Mouse (Mus musculus): ENCODE data around the gene Rbm3. TPM values are rescaled to one million over a fixed set of nuclear protein-coding genes. Genes with fewer than 3 reads are reported as not detected.
A peak's percentile ranks its signal among the peaks of the same experiment; 100 is the strongest.

The Rbm3 gene
- total and polyA plus RNA-seq, 2 experiments: 24.3 to 67.0 TPM

DNA sequence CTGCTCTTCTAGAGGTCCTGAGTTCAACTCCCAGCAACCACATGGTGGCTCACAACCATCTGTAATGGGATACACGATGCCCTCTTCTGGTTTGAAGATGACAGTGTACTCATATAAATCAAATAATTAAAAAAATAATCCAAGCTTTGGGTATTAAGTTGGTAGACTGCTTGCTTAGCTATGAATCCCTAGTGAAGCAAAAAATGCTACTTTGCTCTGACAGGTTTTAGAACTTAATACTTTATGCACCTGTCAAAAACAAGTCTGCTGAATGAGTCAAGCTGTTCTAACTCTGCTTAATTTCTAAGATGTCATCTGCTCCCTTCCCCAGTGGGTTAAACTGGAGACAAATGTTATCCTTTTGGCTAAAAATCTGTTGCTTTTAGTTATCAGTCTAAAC lies 6.2 kb downstream of the Rbm3 start:
- TF ChIP-seq POLR2A (IDR thresholded peaks at IDR 0.05; ENCODE audit: extremely low read depth, insufficient read depth, low read length) (no peak), CTCF (IDR thresholded peaks at IDR 0.05; ENCODE audit: low read depth, low read length) (no peak)
- peaks cover 34% of the 10 kb centered on the region for H3K36me3 ChIP-seq (ENCODE audit: control insufficient read depth, insufficient read depth, low read length)
- no peak overlapping the region for H3K4me3 ChIP-seq (ENCODE audit: insufficient read depth, low read depth, low read length)
- 42% methylated on average over 1 of the region's 1 CpGs for WGBS
- no peak overlapping the region for H3K9ac ChIP-seq (ENCODE audit: low read depth, low read length)
- H3K27ac ChIP-seq (replicated peaks; ENCODE audit: insufficient read depth, low read depth, low read length): no peak overlapping the region
- 0 out of 2 replicates have a peak, but pooled peaks cover 3% of the 10 kb centered on the region for H3K79me2 ChIP-seq (ENCODE audit: control insufficient read depth, insufficient read depth, low read length)
- no peak for DNase-seq (ENCODE audit: extremely low read depth, low read depth, low spot score)
- H3K27me3 ChIP-seq (ENCODE audit: control insufficient read depth, insufficient read depth, low read length): no peaks in the 10 kb centered on the region
- H3K4me1 ChIP-seq (ENCODE audit: control insufficient read depth, insufficient read depth, low read length): peaks cover 3% of the 10 kb centered on the region; the same call in 1 of the 2 replicates

DNA sequence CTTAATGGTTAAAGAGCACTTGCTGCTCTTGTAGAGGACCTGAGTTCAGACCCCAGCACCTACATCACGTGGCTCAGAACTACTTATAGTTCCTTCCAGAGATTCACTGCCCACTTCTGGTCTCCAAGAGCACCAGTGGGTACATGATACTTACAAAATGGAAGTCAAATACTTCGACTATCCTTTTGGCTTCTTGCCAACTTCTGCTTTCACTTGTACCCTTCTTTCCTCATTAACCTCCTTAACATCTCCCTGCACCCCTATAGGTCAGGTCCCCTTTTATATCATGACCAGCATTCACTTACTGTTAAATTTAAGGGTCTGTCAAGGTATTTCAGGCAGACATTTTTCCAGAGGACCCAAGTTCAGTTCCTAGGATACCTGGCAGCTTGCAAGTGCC lies 9.8 kb downstream of the Rbm3 start:
- 50% methylated on average over 2 of the region's 2 CpGs for WGBS
- no peaks in the 10 kb centered on the region for H3K27me3 ChIP-seq (ENCODE audit: control insufficient read depth, insufficient read depth, low read length)
- peak; percentile 17 for DNase-seq (ENCODE audit: extremely low read depth, low read depth, low spot score)
- peaks cover 13% of the 10 kb centered on the region for H3K36me3 ChIP-seq (ENCODE audit: control insufficient read depth, insufficient read depth, low read length)
- no peaks in the 10 kb centered on the region for H3K4me1 ChIP-seq (ENCODE audit: control insufficient read depth, insufficient read depth, low read length)
- H3K4me3 ChIP-seq (ENCODE audit: insufficient read depth, low read depth, low read length): no peak overlapping the region
- H3K9ac ChIP-seq (ENCODE audit: low read depth, low read length): no peak overlapping the region
- H3K79me2 ChIP-seq (ENCODE audit: control insufficient read depth, insufficient read depth, low read length): peaks cover 2% of the 10 kb centered on the region; the same call in 1 of the 2 replicates
- TF ChIP-seq CTCF (IDR thresholded peaks at IDR 0.05; ENCODE audit: low read depth, low read length) (no peak), POLR2A (IDR thresholded peaks at IDR 0.05; ENCODE audit: extremely low read depth, insufficient read depth, low read length) (no peak)
- H3K27ac ChIP-seq (replicated peaks; ENCODE audit: insufficient read depth, low read depth, low read length): no peak overlapping the region

DNA sequence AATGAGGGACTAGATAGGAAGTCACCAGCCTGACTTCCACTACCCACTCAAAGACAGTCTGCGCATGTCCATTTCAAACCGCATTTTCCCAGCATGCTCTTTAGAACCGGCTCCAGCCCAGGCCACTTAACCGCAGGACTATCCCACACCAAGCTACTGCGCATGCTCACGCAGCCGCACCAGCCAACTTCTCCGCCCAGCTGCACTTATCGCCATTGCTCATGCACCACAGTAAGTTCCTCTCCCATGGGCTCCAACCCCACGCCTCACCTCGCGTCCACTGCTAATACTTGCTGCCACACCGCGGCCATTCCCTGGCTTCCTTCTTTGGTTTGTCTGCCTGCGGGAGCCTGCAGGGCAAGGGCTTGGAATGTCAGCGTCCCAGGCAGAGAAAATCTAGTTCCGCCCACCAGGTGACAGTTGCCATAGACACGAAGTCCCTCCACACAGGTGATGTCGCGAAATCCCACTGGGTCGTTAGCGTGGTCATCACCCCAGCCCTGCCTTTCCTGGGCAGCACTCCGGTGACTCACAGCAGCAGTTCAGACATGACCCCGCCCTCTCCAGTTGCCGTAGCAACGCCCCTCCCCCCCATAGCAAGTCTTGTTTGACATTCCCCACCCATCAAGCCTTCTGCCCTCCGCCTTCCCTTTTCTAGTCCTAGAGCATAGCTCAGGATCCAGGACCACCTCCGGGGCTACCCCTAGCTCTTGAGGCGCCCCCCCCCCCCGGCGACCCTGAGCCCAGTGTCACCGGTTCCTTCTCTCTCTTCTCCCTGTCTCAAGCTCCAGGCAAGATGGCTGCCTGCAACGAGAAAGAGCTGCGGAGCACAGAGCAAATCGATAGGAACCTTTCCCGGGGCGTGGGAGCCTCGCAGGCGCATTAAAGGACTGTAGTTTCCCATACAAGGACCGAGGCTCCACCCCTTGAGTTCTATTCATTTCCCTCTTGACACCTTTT lies 13.4 kb downstream of the Rbm3 start, which contains the start of gene Wdr13:
Gene Wdr13 (minus strand): TSS at position 876 of the 960 bp plus-strand sequence.
- DNase-seq (ENCODE audit: extremely low read depth, low read depth, low spot score): peak; percentile 89
- WGBS: under 1% methylated on average over 36 of the region's 40 CpGs
- H3K4me1 ChIP-seq (ENCODE audit: control insufficient read depth, insufficient read depth, low read length): no peaks in the 10 kb centered on the region
- TF ChIP-seq CTCF (IDR thresholded peaks at IDR 0.05; ENCODE audit: low read depth, low read length): no peak
- peak; percentile 45; the same call in 1 of the 2 replicates for TF ChIP-seq POLR2A (IDR thresholded peaks at IDR 0.05; ENCODE audit: extremely low read depth, insufficient read depth, low read length)
- H3K9ac ChIP-seq (ENCODE audit: low read depth, low read length): peak within 1 kb of the TSS; percentile 80
- H3K27me3 ChIP-seq (ENCODE audit: control insufficient read depth, insufficient read depth, low read length): no peaks in the 10 kb centered on the region
- H3K36me3 ChIP-seq (ENCODE audit: control insufficient read depth, insufficient read depth, low read length): 0 out of 2 replicates have a peak, but pooled peaks cover 5% of the 10 kb centered on the region
- H3K27ac ChIP-seq (replicated peaks; ENCODE audit: insufficient read depth, low read depth, low read length): peak within 1 kb of the TSS; percentile 90
- peaks cover 2% of the 10 kb centered on the region; the same call in 1 of the 2 replicates for H3K79me2 ChIP-seq (ENCODE audit: control insufficient read depth, insufficient read depth, low read length)
- peak within 1 kb of the TSS; percentile 91 for H3K4me3 ChIP-seq (ENCODE audit: insufficient read depth, low read depth, low read length)

DNA sequence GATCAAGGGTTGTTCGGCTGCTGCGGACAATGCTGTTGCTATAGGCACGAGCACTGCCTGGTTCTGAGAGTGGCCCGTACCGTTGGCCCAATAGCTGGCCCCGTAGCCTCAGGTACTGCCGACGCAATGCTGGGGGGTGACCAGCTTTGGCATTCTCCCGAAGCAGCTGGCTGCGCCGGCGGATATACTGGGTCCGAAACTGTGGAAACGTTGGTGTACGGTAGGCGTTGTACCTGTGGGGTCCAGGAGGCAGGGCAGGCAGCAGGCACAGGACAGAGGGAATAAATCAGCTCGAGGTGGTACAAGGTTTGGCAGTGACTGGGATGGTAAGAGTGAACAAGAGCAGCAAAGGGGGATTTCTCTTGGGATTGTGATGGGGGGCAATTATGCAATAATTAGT lies 14.3 kb downstream of the Rbm3 start:
- WGBS: 95% methylated on average over 17 of the region's 17 CpGs

DNA sequence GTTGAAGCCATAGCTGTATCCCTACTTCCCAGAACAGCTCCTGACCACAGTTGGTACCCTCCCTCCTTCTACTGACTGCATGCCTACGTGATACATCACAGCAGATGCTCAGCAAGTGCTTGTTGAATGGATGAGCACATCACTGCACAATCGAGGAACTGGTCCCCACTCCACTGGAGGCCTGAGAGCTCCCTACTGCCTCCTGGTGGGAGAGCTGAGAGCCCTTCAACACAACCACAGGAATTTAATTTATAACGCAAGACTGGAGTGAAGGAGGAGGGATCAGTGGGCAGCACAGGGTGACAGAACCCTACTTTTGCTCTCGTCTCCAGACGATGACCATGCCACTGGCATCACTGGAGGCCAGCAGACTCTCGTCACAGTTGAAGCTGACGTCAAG lies 20.4 kb downstream of the Rbm3 start:
- 84% methylated on average over 7 of the region's 7 CpGs for WGBS

More for the DNA sequence above, 14.3 kb downstream of the Rbm3 start:
- H3K27ac ChIP-seq (replicated peaks; ENCODE audit: insufficient read depth, low read depth, low read length): no peak overlapping the region
- H3K79me2 ChIP-seq (ENCODE audit: control insufficient read depth, insufficient read depth, low read length): peaks cover 2% of the 10 kb centered on the region; the same call in 1 of the 2 replicates
- no peak overlapping the region for H3K9ac ChIP-seq (ENCODE audit: low read depth, low read length)
- peaks cover 10% of the 10 kb centered on the region for H3K36me3 ChIP-seq (ENCODE audit: control insufficient read depth, insufficient read depth, low read length)
- no peaks in the 10 kb centered on the region for H3K27me3 ChIP-seq (ENCODE audit: control insufficient read depth, insufficient read depth, low read length)
- peak overlapping the region; percentile 31; the same call in 1 of the 2 replicates for H3K4me3 ChIP-seq (ENCODE audit: insufficient read depth, low read depth, low read length)
- DNase-seq (ENCODE audit: extremely low read depth, low read depth, low spot score): no peak
- no peak for TF ChIP-seq CTCF (IDR thresholded peaks at IDR 0.05; ENCODE audit: low read depth, low read length)
- no peak for TF ChIP-seq POLR2A (IDR thresholded peaks at IDR 0.05; ENCODE audit: extremely low read depth, insufficient read depth, low read length)
- no peaks in the 10 kb centered on the region for H3K4me1 ChIP-seq (ENCODE audit: control insufficient read depth, insufficient read depth, low read length)

More for the DNA sequence above, 20.4 kb downstream of the Rbm3 start:
- no peak overlapping the region for H3K9ac ChIP-seq (ENCODE audit: low read depth, low read length)
- H3K4me3 ChIP-seq (ENCODE audit: insufficient read depth, low read depth, low read length): no peak overlapping the region
- DNase-seq (ENCODE audit: extremely low read depth, low read depth, low spot score): no peak
- H3K36me3 ChIP-seq (ENCODE audit: control insufficient read depth, insufficient read depth, low read length): peaks cover 10% of the 10 kb centered on the region
- no peaks in the 10 kb centered on the region for H3K79me2 ChIP-seq (ENCODE audit: control insufficient read depth, insufficient read depth, low read length)
- no peak overlapping the region for H3K27ac ChIP-seq (replicated peaks; ENCODE audit: insufficient read depth, low read depth, low read length)
- no peaks in the 10 kb centered on the region for H3K27me3 ChIP-seq (ENCODE audit: control insufficient read depth, insufficient read depth, low read length)
- TF ChIP-seq CTCF (IDR thresholded peaks at IDR 0.05; ENCODE audit: low read depth, low read length) (0 out of 2 replicates have a peak, but pooled peaks have one; percentile 18), POLR2A (IDR thresholded peaks at IDR 0.05; ENCODE audit: extremely low read depth, insufficient read depth, low read length) (no peak)
- no peaks in the 10 kb centered on the region for H3K4me1 ChIP-seq (ENCODE audit: control insufficient read depth, insufficient read depth, low read length)

Measured in liver, adult 2 months (tissue).